Mouse (Mus musculus) G1E (cell line): ENCODE data around the gene Sbpl.

Experiments used
- CTCF ChIP-seq: IDR thresholded peaks from 2 replicates; pipeline ENCODE4 v1.5.1; 2012; ENCODE audit warnings: low read depth, low read length, inconsistent platforms, mixed read lengths
- GATA1 ChIP-seq: IDR thresholded peaks from 2 replicates; pipeline ENCODE4 v1.6.1; 2012; ENCODE audit warnings: borderline replicate concordance, low read length, inconsistent platforms, mixed read lengths
- GATA2 ChIP-seq: IDR thresholded peaks from 2 replicates; pipeline ENCODE4 v1.6.1; 2012; ENCODE audit warnings: low read depth, low read length, inconsistent platforms, borderline replicate concordance
- POLR2AphosphoS5 ChIP-seq: IDR thresholded peaks from 2 replicates; pipeline ENCODE4 v1.6.1; 2012; ENCODE audit warnings: low read depth, low read length, inconsistent platforms; ENCODE audit not compliant: insufficient replicate concordance
- TAL1 ChIP-seq: conservative IDR thresholded peaks from 2 replicates; pipeline ENCODE4 v1.6.1; 2012; ENCODE audit warnings: low read depth, low read length, inconsistent platforms, mixed read lengths

GRCm38 (mm10) chr17:23960084-23960738 is 5.1 kb upstream of the Sbpl start:
- TF ChIP-seq CTCF = peak; percentile 96
- no peak for TF ChIP-seq GATA1
- TF ChIP-seq TAL1 = no peak
- TF ChIP-seq GATA2 = no peak
- no peak for TF ChIP-seq POLR2AphosphoS5
